Mouse (Mus musculus) frontal cortex, adult 2 months (tissue): ENCODE measurements around the gene Zswim4. TPM values are rescaled to one million over a fixed set of nuclear protein-coding genes. Genes with fewer than 3 reads are reported as not detected.
A peak's percentile ranks its signal among the peaks of the same experiment; 100 is the strongest.
"Not testable (repeated sequence)": the region's sequence is repeated elsewhere in the genome, so short reads cannot be mapped to it uniquely, and the experiment has no call there.

Source experiments
- DNase-seq, 2 experiments: peaks; one replicate each; pipeline ENCODE4 v3.0.0; 2022; ENCODE audit warnings: low spot score in 1 of 2; ENCODE audit errors: extremely low spot score in 1 of 2
- polyA plus RNA-seq: library from polyadenylated mRNA; depleted of rRNA; stranded (reverse); fragments of >200 nt; gene quantifications from 2 replicates; pipeline ENCODE4 v1.2.3, GENCODE M21; 2012; rRNA removed

The Zswim4 gene
- polyA plus RNA-seq = 13.7 TPM in 2 replicates

DNA sequence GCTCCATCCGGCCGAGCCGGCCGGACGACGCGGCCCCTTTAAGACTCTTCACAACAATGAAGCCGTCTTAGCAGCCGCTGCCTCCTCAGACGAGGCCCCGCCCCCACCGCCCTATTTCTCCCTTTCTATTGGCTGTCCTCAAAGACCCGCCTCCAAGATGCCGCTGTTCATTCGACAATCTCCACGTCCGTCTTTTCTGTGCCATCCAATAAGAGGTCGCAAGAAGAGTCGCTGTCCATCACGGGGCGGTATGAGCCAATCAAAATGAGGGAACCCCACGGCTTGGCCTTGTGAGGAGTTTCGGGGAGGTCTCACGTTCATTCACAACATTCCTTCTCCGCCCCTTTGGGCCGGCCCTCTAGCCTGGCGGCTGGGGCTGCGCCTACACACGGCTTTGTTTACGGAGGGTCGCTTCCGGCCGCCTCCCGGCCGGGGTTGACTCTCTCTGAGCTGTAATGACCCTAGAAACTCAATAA is at the start of gene Zswim4:
Gene Zswim4 (minus strand): TSS at position 58 of the 476 bp plus-strand sequence.
- DNase-seq = peak; percentile 99 to 100

DNA sequence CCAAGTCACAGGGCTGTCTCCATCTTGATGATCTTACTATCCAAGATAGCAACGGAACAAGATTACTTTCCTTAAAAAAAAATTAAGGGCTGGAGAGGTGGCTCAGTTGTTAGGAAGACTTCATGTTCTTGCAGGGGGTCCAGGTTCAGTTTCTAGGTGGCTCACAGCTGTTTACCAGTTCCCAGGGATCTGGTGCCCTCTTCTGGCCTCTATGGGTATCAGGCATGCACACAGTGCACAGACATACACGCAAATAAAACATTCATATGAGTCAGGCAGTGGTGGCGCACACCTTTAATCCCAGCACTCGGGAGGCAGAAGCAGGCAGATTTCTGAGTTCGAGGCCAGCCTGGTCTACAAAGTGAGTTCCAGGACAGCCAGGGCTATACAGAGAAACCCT is 48.8 kb upstream of the Zswim4 start:
- not testable (repeated sequence) for DNase-seq

DNA sequence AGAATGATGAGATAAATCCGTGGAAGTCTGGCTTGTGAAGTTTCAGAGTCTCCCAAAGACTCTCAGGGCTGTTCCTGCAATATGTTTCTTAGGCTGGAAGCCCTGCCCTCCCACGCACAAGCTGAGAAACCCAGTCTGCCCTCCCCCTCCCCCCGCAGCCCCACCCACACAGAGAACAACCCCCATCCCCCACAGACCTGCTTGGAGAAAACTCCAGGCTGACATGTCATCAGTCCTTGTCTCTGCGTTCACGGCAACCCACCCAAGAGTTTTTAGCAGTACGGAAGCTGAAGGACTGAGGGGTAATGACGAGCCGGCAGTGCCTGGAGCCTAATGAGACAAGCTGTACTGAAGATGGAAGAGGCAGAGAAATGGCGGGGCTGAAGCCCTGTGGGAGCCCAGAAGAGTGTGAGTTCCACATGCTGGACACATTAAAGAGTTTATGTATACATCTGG is 47.8 kb upstream of the Zswim4 start:
- peak in 1 of 2 experiments; percentile 55 for DNase-seq

DNA sequence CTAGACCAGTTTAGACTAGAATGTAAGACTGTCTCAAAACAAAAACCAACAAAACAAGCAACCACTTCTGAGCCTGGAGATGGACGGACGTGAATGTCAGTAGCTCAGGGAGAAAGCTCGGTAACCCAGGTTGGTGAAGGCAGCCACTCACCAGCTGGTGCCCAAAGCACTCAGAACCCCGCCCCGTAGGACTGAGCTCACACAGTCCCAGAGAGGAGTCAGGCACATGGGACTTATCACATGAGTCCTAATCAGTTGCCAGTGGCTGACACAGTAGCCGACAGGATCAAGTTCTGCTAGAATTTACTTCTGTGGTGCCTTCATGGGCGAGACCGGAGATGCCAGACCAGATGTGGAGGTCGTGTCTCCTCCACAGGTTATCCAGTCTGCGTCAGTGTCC is 43.9 kb upstream of the Zswim4 start:
- no peak for DNase-seq

DNA sequence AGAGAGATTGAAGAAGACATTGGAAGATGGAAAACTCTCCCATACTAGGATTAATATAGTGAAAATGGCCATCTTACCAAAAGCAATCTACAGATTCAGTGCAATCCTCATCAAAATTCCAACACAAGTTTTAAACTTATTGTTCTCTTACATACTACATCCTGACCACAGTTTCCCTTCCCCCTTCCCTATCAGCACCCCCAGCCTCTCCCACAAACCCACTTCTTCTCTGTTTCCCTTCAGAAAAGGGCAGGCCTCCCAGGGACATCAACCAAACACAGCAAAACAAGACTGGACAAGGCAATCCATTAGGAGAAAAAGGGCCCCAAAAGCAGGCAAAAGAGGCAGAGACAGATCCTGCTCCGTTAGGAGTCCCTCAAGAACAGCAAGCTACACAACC is 39.6 kb upstream of the Zswim4 start:
- no peak for DNase-seq

DNA sequence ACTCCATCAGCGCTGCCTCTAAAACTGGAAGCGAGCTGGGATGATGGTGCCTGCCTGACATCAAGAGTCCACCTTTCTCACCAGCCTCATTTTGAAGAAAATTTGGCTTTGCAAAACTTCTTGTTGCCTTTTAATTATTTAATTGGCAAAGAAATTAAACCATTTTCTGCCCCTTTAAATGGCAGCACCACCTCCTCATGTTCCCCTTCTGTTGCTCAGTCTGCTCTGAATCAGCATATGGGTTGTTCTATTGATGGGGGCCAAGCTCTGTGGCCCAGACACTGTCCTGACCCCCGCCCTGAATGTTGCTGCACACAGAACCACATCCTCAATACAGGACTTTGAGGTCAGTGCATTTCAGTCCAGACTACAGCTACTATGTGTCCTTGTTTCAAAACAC is 37.1 kb upstream of the Zswim4 start:
- DNase-seq = no peak

DNA sequence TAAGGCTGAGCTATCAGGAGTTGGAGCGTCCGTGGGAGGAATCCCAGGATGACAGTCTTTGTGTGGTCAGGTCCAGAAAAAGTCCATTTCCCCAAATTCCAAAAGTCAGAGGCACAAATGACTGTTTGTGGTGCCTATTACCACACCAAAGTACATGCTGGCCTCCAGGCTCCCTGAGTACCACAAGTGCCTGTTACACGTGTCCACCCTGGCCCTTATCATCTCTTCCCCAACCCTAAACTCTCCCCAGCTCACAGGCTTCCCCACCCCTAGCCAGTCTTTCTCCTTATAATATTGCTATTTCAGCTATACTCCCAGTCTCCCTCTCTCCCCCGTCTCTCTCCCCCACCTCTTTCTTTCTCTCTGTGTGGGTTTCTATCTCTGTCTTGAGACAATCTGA is 35.4 kb upstream of the Zswim4 start:
- no peak for DNase-seq

DNA sequence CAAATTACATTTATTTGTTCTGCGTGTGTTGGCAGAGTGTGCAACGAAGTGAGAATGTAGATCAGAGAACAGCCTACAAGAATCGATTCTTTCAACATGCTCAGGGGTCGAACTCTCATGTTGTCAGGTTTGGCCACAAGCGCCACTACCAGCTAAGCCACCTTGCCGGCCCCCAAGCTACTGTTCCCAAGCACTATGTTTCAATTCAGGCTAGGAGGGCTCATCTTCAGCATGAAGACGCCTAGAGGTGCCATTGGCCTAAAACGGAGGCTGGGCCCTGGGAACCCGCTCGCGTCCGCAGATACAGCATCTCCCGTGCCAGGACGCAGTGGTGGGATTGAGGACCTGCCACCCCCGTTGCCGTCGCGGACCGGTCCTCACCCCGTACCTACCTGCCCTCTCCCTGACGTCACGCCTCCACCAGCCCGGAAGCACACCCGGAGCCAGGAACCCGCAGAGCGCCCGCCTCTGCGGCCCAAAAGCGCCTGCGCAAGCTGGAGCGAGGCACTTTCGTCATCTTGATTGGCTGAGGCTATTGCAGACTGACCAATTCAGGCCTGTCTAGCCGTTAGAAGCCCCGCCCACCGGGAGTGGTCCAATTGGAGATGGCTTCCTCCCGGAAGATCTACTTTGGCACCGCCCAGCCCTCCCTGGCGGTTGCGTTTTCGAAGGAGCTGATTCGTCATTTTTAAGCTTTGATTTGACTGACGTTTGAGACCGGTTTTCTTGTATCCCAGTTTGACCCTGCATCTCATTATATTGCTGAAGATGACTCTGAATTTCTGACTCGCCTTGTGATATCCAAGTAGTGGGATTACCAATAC is 33.3 kb upstream of the Zswim4 start, which contains the start of gene Ccdc130:
Gene Ccdc130 (minus strand): TSS at position 431 of the 824 bp plus-strand sequence.
- peak; percentile 100 for DNase-seq

DNA sequence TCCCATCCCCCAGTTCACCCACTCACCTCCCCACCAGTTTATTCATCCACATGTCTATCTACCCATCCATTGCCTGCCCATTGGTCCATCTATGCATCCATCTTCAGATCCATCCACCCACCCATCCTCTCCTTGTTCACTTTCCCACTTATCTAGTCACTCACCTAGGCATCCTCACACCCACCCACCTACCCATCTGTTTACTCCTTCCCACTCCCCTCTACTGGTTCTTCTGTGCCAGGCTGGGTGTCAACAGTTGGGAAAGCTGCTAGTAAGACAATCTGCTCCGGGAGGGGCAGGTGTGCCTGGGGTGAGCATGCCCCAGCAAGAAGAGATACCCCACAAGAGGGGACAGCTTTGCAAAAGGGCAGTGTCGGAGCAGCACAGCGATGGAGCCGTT is 24.2 kb upstream of the Zswim4 start:
- DNase-seq = peak in 1 of 2 experiments; percentile 53

DNA sequence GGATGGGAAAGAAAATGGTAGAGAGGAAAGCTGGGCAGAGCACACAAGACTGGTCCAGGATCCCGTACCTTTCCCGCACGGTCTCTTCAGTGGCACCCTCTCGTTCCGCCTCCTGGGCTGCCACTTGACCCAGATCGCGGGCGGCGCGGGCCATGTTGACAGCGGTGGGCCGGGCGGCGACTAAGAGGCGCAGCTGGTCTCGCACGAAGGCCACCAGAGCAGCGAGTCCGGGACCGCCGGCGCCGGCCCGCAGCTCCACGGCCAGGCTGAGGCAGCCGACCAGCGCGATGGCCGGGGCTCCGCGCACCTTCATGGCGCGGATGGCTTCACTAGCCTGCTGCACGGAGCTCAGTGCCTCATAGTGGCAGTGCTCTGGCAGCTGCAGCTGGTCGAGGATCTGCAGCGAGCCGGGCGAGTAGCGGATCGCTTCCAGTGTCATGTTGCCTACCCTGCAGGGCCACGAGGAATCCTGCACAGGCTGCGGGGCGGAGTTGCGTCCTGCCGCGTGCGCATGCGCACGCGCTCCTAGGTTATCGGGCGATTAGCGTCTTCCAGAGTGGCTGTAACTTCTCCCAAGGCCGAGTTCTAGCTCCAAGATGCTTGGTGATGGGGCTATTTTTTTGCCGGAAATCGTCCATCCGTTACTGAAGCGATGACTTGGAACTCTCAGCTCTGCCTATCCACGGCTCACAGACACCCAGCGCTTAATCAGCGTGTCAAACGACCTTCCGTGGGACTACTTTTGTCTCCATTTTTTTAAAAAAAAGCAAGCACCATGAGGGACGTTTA is 20.2 kb upstream of the Zswim4 start, which contains the start of gene Mri1:
Gene Mri1 (minus strand): TSS at position 505 of the 789 bp plus-strand sequence.
- DNase-seq = peak; percentile 51 to 77

DNA sequence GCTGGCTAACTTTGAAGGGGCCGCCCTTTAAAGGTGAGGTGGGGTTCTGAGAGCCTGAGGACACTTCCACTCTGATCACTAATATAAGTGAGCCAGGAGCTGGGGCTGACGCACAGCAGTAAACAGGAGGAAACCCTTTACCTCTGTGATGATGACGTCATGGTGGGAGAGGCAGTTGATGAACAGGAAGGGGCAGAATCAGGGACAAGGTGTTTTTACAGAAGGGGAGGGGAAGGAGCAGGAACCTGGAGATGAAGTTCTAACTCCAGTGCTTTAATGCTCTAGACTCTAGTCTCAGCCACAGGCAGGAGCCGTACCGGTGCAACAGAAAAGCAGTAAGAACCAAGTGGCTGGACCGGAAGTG is 19.6 kb upstream of the Zswim4 start:
- DNase-seq = peak in 1 of 2 experiments; percentile 34

DNA sequence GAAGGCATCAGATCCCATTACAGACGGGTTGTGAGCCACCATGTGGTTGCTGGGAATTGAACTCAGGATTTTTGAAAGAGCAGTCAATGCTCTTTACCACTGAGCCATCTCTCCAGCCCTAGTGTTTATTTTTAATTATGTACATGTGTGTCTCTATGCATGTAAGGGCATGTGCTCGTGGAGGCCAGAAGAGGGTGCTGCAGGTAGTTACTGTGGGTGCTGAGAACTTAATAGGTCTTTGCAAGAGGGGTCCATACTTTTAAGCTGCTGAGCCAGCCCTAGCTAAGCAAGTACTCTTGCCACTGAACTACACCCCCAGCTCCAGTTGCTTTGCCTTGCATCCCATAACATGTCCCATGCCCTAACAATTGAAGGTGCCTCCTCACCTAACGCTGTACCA is 19.0 kb upstream of the Zswim4 start:
- no peak for DNase-seq

DNA sequence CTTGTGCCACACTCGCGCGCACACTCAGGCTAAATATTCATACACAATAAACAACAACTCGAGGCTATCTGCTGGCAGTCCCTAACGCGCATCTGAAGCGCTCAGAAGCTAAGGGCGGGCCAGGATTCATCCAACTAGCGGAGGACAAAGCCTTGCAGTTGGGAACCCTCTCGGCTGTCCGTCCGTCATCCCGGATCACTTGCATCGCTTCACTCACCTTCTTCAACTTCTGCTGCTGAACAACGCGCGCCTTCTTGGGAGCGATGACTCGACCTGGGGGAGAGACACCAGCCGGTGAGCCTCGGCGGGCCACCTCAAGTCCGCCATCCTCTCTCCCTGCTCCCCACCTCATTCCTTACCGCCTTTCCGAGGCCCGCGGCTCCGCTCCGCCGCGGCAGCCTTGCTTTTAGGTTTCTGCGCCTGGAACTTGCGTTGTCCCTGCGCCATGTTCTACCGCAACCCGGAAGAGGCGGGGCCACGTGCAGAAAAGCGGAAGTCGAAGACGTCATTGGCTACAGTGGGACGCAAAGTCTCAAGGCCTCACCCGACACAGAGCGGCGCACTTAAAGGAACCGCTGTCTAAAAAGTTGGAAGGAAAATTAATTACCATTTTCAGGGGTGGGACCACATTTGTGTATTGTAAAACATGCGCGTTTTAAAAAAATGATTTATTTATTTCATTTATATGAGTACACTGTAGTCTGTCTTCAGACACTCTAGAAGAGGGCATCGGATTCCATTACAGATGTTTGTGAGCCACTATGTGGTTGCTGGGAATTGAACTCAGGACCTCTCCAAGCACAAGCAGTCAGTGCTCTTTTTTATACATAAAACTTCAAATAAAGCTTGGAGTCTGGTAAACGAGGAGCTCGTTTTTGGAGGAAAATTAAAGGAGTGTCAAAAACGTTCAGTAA is 12.7 kb upstream of the Zswim4 start, which contains the start of gene D8Ertd738e:
Gene D8Ertd738e (minus strand): TSS at position 463 of the 914 bp plus-strand sequence.
- DNase-seq = peak; percentile 77 to 90

DNA sequence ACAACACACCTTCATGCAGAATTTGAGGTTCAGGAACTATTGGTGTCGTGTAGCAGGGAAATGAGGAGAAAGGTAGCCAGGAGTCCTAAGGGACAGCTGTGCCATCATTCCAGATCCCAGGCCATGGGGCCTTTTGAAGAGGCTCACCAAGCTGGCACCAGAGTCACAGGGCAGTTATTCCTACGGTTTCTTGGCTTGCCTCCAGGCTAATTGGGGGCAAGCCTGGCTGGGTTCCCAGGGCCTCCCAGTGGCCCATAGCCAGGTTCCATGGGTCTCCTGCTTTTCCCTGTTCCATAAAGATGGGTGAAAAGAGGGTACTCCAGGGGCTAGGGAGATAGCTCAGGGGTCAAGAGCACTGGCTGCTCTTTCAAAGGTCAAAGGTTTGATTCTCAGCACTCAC is 5.0 kb upstream of the Zswim4 start:
- no peak for DNase-seq

DNA sequence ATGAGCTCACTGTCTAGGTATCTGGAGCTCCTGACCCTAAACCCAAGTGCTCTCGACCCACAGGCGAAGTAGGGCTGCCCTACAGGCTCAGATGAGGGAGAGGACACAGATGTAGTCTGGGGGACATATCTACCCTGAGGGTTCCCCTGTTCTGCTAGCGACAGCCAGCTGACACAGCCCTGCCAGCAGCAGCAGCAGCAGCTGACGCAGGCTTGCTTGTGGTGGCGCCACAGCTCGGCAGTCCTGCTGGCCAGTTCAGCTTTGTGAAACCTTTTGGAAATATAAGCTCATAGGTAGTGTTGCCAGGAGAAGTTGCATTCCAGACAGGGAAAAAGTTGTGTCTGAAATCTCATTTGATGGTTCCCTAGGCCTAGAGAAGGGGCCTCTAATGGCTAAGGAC is 4.3 kb upstream of the Zswim4 start:
- no peak for DNase-seq

DNA sequence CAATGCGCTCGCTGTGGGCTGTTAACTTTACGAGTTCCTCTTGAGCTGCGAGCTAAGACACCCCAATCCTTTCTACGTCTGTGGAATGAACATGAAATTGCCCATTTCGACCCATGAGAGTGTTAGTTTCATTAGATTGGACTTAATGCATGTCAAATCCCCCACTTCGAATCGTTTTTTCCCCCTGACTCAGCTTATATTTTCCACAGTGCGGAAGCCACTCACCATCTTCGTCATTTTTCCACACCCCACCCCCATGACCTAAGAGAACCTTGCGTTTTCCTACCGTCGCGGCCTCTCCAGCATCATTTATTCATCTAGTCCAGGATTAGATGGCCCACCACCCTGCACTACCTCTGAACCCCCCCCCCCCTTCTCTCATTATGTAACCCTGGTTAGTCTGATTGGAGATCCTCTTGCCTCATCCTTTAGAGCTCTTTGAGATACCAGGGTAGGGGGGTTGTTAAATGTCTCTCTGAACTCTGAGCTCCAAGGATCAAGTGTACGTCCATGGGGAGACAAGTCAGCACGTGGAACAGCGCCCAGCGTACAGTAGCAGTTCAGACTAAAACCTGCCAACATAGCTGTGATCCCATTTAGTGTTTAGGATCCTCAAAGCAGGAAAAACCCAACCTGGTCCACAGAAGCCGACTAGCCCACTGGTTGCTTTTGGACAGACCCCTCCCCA is 831 bp upstream of the Zswim4 start:
- DNase-seq = peak in 1 of 2 experiments; percentile 19

DNA sequence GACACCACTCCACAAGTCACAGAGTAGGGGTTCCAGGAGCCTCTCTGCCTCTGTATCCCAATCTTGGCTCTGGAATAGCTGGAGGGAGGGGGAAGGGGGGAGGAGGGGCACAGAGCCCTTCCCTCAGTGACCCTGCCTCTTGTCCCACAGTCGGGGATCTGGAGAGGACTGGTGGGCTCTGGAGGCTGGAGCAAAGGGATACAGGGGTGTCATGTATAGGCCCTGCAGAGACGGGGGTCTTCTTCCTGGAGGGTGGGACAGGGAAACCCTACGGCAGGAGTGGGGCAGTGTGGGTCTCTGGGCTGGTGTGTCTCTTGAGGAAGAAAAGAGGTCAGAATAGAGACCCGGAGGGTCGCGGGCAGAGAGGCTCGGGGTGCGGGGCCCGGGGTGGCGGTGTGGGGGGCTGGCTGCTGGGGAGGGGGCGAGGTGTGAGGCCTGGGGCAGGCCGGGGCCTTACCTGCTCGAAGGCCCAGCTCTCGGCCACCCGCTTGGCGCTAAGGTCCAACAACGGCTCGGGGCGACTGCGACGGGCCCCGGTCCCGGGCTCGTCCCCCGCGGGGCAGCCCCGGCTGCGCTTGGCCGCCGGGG is 351 bp downstream of the Zswim4 start:
- DNase-seq = no peak

DNA sequence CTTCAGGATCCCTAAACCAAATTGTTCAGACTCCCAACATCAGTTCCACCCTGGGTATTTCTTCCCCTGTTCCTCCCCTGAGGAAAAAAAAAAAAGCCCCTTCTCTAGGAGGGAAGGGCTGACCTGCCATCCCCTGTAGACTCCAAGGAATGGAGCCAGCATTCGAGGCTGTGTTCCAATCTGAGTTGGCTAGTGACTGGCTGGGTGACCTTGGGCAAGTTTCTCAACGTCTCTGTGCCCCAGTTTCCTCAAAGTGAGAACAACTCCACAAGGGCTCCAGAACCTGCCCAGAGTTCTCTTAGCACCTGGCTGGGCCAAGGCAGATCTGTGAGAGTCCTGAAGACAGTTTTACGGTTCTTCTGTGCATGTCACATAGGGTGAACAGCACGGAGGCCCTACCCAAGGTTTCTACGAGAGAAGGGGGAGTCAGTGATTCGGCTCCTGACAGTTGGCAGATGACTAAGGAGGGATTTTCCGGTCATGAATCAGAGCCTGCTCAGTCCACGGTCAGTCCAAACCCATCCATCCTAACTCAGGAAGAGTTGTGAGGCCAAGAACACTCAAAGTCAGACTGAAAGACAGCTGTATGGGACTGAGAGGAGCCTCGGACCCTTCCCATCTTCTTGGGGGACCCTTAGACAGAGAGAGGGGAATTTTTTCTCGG is 977 bp downstream of the Zswim4 start:
- DNase-seq = no peak

DNA sequence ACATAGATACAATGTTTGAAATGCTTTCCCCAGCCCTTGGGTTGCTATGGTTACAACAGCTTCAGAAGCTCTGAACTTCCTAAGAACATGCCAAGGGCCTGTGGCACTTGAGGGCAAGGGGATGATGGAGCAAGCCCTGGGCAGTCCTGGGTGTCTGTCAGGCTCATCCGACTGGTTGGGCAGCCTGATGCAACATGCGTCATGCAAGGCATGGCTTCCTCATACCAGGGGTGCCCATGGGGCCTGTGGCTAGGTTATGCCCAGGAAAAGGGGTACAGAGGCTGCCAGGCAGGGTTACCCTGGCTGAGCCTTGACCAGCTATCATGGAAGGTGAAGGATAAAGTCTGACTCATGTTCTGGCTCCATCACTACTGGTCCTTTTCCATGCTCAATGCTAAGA is 3.8 kb downstream of the Zswim4 start:
- no peak for DNase-seq
